Mouse (Mus musculus): ENCODE results near the gene Arap2. TPM values are rescaled to one million over a fixed set of nuclear protein-coding genes. Genes with fewer than 3 reads are reported as not detected.

Arap2 gene
- 2.0 and 2.9 TPM in 2 replicates for polyA plus RNA-seq (2014; fragmentation: Nextera tagmentation; extraction: Ambion mirVana)

- no peaks in the 10 kb centered on the region for H3K4me1 ChIP-seq (ENCODE audit: control insufficient read depth, insufficient read depth, low read length)
- peak within 1 kb of the TSS; percentile 71 for H3K9ac ChIP-seq (ENCODE audit: low read length)
- H3K4me3 ChIP-seq (ENCODE audit: low read depth, low read length), result peak within 1 kb of the TSS; percentile 69
- ATAC-seq (peak; percentile 90), DNase-seq (ENCODE audit: low spot score) (peak; percentile 23)
- H3K36me3 ChIP-seq (ENCODE audit: control insufficient read depth, insufficient read depth, low read length), result no peaks in the 10 kb centered on the region
- no peak within 1 kb of the TSS for H3K27ac ChIP-seq (ENCODE audit: low read depth, low read length)
- H3K9me3 ChIP-seq (replicated peaks; ENCODE audit: control insufficient read depth, low read length), result no peaks in the 10 kb centered on the region
- under 1% methylated on average over 87 of the region's 106 CpGs for WGBS
- H3K4me2 ChIP-seq (ENCODE audit: low read length), result peak within 1 kb of the TSS; percentile 80
- no peaks in the 10 kb centered on the region for H3K27me3 ChIP-seq (replicated peaks; ENCODE audit: control insufficient read depth, insufficient read depth, low read length)
Measured at GRCm38 (mm10) chr5:62765784-62766701, at the start of gene Arap2. Arap2 (minus strand) TSS chr5:62766159.

- no peak for DNase-seq (ENCODE audit: low spot score)
Measured at GRCm38 (mm10) chr5:62815741-62816140, 49.8 kb upstream of the Arap2 start.

GRCm38 (mm10) chr5:62814072-62814414 lies 48.1 kb upstream of the Arap2 start:
- Histone ChIP-seq H3K4me2 (ENCODE audit: low read length) (no peak overlapping the region), H3K9ac (ENCODE audit: low read length) (no peak overlapping the region), H3K9me3 (replicated peaks; ENCODE audit: control insufficient read depth, low read length) (no peaks in the 10 kb centered on the region), H3K4me1 (ENCODE audit: control insufficient read depth, insufficient read depth, low read length) (no peaks in the 10 kb centered on the region), H3K36me3 (ENCODE audit: control insufficient read depth, insufficient read depth, low read length) (no peaks in the 10 kb centered on the region), H3K27me3 (replicated peaks; ENCODE audit: control insufficient read depth, insufficient read depth, low read length) (no peaks in the 10 kb centered on the region), H3K4me3 (ENCODE audit: low read depth, low read length) (no peak overlapping the region), H3K27ac (ENCODE audit: low read depth, low read length) (no peak overlapping the region)
- no peak for ATAC-seq
- DNase-seq (ENCODE audit: low spot score), result no peak
- 70% methylated on average over 1 of the region's 1 CpGs for WGBS

More at GRCm38 (mm10) chr5:62815741-62816140, 49.8 kb upstream of the Arap2 start:
- Histone ChIP-seq H3K36me3 (ENCODE audit: control insufficient read depth, insufficient read depth, low read length) (no peaks in the 10 kb centered on the region), H3K4me1 (ENCODE audit: control insufficient read depth, insufficient read depth, low read length) (no peaks in the 10 kb centered on the region), H3K4me2 (ENCODE audit: low read length) (no peak overlapping the region), H3K27me3 (replicated peaks; ENCODE audit: control insufficient read depth, insufficient read depth, low read length) (no peaks in the 10 kb centered on the region), H3K4me3 (ENCODE audit: low read depth, low read length) (no peak overlapping the region), H3K9me3 (replicated peaks; ENCODE audit: control insufficient read depth, low read length) (no peaks in the 10 kb centered on the region), H3K27ac (ENCODE audit: low read depth, low read length) (no peak overlapping the region), H3K9ac (ENCODE audit: low read length) (no peak overlapping the region)
- ATAC-seq, result no peak
- WGBS, result 89% methylated on average over 1 of the region's 1 CpGs

GRCm38 (mm10) chr5:62813402-62814071 lies 47.6 kb upstream of the Arap2 start, which contains the start of gene Dthd1:
Dthd1 (plus strand) TSS chr5:62813823.
- DNase-seq (ENCODE audit: low spot score) (peak; percentile 12), ATAC-seq (no peak)
- Histone ChIP-seq H3K27ac (ENCODE audit: low read depth, low read length) (no peak within 1 kb of the TSS), H3K4me2 (ENCODE audit: low read length) (no peak within 1 kb of the TSS), H3K9me3 (replicated peaks; ENCODE audit: control insufficient read depth, low read length) (0 out of 2 replicates have a peak, but pooled peaks cover under 1% of the 10 kb centered on the region), H3K4me3 (ENCODE audit: low read depth, low read length) (no peak within 1 kb of the TSS), H3K27me3 (replicated peaks; ENCODE audit: control insufficient read depth, insufficient read depth, low read length) (no peaks in the 10 kb centered on the region), H3K36me3 (ENCODE audit: control insufficient read depth, insufficient read depth, low read length) (no peaks in the 10 kb centered on the region), H3K9ac (ENCODE audit: low read length) (no peak within 1 kb of the TSS), H3K4me1 (ENCODE audit: control insufficient read depth, insufficient read depth, low read length) (no peaks in the 10 kb centered on the region)
- WGBS, result 77% methylated on average over 6 of the region's 6 CpGs

- Histone ChIP-seq H3K4me3 (ENCODE audit: low read depth, low read length) (no peak overlapping the region), H3K4me2 (ENCODE audit: low read length) (no peak overlapping the region), H3K27ac (ENCODE audit: low read depth, low read length) (no peak overlapping the region), H3K27me3 (replicated peaks; ENCODE audit: control insufficient read depth, insufficient read depth, low read length) (no peaks in the 10 kb centered on the region), H3K4me1 (ENCODE audit: control insufficient read depth, insufficient read depth, low read length) (no peaks in the 10 kb centered on the region), H3K9me3 (replicated peaks; ENCODE audit: control insufficient read depth, low read length) (no peaks in the 10 kb centered on the region), H3K9ac (ENCODE audit: low read length) (no peak overlapping the region), H3K36me3 (ENCODE audit: control insufficient read depth, insufficient read depth, low read length) (no peaks in the 10 kb centered on the region)
- ATAC-seq (no peak), DNase-seq (ENCODE audit: low spot score) (no peak)
- 89% methylated on average over 1 of the region's 1 CpGs for WGBS
Measured at GRCm38 (mm10) chr5:62792776-62793175, 26.8 kb upstream of the Arap2 start.

GRCm38 (mm10) chr5:62790921-62791564 lies 25.1 kb upstream of the Arap2 start:
- 94% methylated on average over 5 of the region's 5 CpGs for WGBS
- Histone ChIP-seq H3K27me3 (replicated peaks; ENCODE audit: control insufficient read depth, insufficient read depth, low read length) (no peaks in the 10 kb centered on the region), H3K36me3 (ENCODE audit: control insufficient read depth, insufficient read depth, low read length) (no peaks in the 10 kb centered on the region), H3K4me1 (ENCODE audit: control insufficient read depth, insufficient read depth, low read length) (no peaks in the 10 kb centered on the region), H3K9me3 (replicated peaks; ENCODE audit: control insufficient read depth, low read length) (no peaks in the 10 kb centered on the region), H3K27ac (ENCODE audit: low read depth, low read length) (no peak overlapping the region), H3K4me3 (ENCODE audit: low read depth, low read length) (no peak overlapping the region), H3K9ac (ENCODE audit: low read length) (no peak overlapping the region), H3K4me2 (ENCODE audit: low read length) (no peak overlapping the region)
- DNase-seq (ENCODE audit: low spot score) (no peak), ATAC-seq (no peak)

- Histone ChIP-seq H3K4me1 (ENCODE audit: control insufficient read depth, insufficient read depth, low read length) (no peaks in the 10 kb centered on the region), H3K9ac (ENCODE audit: low read length) (no peak overlapping the region), H3K9me3 (replicated peaks; ENCODE audit: control insufficient read depth, low read length) (no peaks in the 10 kb centered on the region), H3K4me2 (ENCODE audit: low read length) (no peak overlapping the region), H3K4me3 (ENCODE audit: low read depth, low read length) (no peak overlapping the region), H3K27ac (ENCODE audit: low read depth, low read length) (no peak overlapping the region), H3K36me3 (ENCODE audit: control insufficient read depth, insufficient read depth, low read length) (no peaks in the 10 kb centered on the region), H3K27me3 (replicated peaks; ENCODE audit: control insufficient read depth, insufficient read depth, low read length) (no peaks in the 10 kb centered on the region)
- ATAC-seq (no peak), DNase-seq (ENCODE audit: low spot score) (no peak)
- WGBS, result 91% methylated on average over 3 of the region's 3 CpGs
Measured at GRCm38 (mm10) chr5:62786809-62787208, 20.9 kb upstream of the Arap2 start.

GRCm38 (mm10) chr5:62778682-62779081 lies 12.7 kb upstream of the Arap2 start:
- H3K9ac ChIP-seq (ENCODE audit: low read length), result no peak overlapping the region
- ATAC-seq (no peak), DNase-seq (ENCODE audit: low spot score) (no peak)
- H3K27ac ChIP-seq (ENCODE audit: low read depth, low read length), result no peak overlapping the region
- WGBS, result 71% methylated on average over 5 of the region's 5 CpGs
- no peaks in the 10 kb centered on the region for H3K36me3 ChIP-seq (ENCODE audit: control insufficient read depth, insufficient read depth, low read length)
- no peak overlapping the region for H3K4me2 ChIP-seq (ENCODE audit: low read length)
- no peaks in the 10 kb centered on the region for H3K9me3 ChIP-seq (replicated peaks; ENCODE audit: control insufficient read depth, low read length)
- no peak overlapping the region for H3K4me3 ChIP-seq (ENCODE audit: low read depth, low read length)
- no peaks in the 10 kb centered on the region for H3K4me1 ChIP-seq (ENCODE audit: control insufficient read depth, insufficient read depth, low read length)
- no peaks in the 10 kb centered on the region for H3K27me3 ChIP-seq (replicated peaks; ENCODE audit: control insufficient read depth, insufficient read depth, low read length)

Measured in forebrain, embryonic 14.5 days (tissue).